Mouse (Mus musculus): Measurements from ENCODE around the gene Hspb7. TPM values are rescaled to one million over a fixed set of nuclear protein-coding genes. Genes with fewer than 3 reads are reported as not detected.

Gene Hspb7
- polyA plus RNA-seq, 1 experiment from 2014 or later, result 3.8 TPM

- ATAC-seq (replicated peaks; ENCODE audit: low FRiP score, low TSS enrichment, low read depth), result no peak
- Histone ChIP-seq H3K36me3 (ENCODE audit: control insufficient read depth, insufficient read depth, low read length) (peaks cover 30% of the 10 kb centered on the region), H3K9me3 (ENCODE audit: control insufficient read depth, low read length) (no peaks in the 10 kb centered on the region), H3K4me1 (replicated peaks; ENCODE audit: control insufficient read depth, insufficient read depth, low read length) (peaks cover 12% of the 10 kb centered on the region), H3K27me3 (replicated peaks; ENCODE audit: control insufficient read depth, insufficient read depth, low read length) (no peaks in the 10 kb centered on the region), H3K27ac (ENCODE audit: low read depth) (no peak overlapping the region), H3K4me2 (ENCODE audit: low read length) (no peak overlapping the region), H3K4me3 (ENCODE audit: low read depth, low read length) (no peak overlapping the region), H3K9ac (ENCODE audit: low read length) (no peak overlapping the region)
- WGBS, result 81% methylated on average over 7 of the region's 7 CpGs
- DNase-seq (ENCODE audit: low spot score), result no peak
Measured at GRCm38 (mm10) chr4:141446211-141446610, 25.6 kb downstream of the Hspb7 start.

GRCm38 (mm10) chr4:141451251-141451650 is 30.7 kb downstream of the Hspb7 start:
- Histone ChIP-seq H3K9me3 (ENCODE audit: control insufficient read depth, low read length) (no peaks in the 10 kb centered on the region), H3K4me2 (ENCODE audit: low read length) (no peak overlapping the region), H3K9ac (ENCODE audit: low read length) (no peak overlapping the region), H3K27ac (ENCODE audit: low read depth) (no peak overlapping the region), H3K36me3 (ENCODE audit: control insufficient read depth, insufficient read depth, low read length) (peaks cover 39% of the 10 kb centered on the region), H3K4me1 (replicated peaks; ENCODE audit: control insufficient read depth, insufficient read depth, low read length) (no peaks in the 10 kb centered on the region), H3K27me3 (replicated peaks; ENCODE audit: control insufficient read depth, insufficient read depth, low read length) (no peaks in the 10 kb centered on the region), H3K4me3 (ENCODE audit: low read depth, low read length) (no peak overlapping the region)
- 85% methylated on average over 2 of the region's 2 CpGs for WGBS
- DNase-seq (ENCODE audit: low spot score) (no peak), ATAC-seq (replicated peaks; ENCODE audit: low FRiP score, low TSS enrichment, low read depth) (no peak)

GRCm38 (mm10) chr4:141451916-141452450 is 31.4 kb downstream of the Hspb7 start:
- DNase-seq (ENCODE audit: low spot score) (no peak), ATAC-seq (replicated peaks; ENCODE audit: low FRiP score, low TSS enrichment, low read depth) (no peak)
- no peaks in the 10 kb centered on the region for H3K4me1 ChIP-seq (replicated peaks; ENCODE audit: control insufficient read depth, insufficient read depth, low read length)
- no peak overlapping the region for H3K4me2 ChIP-seq (ENCODE audit: low read length)
- no peak overlapping the region for H3K4me3 ChIP-seq (ENCODE audit: low read depth, low read length)
- WGBS, result 91% methylated on average over 9 of the region's 9 CpGs
- no peak overlapping the region for H3K27ac ChIP-seq (ENCODE audit: low read depth)
- no peaks in the 10 kb centered on the region for H3K9me3 ChIP-seq (ENCODE audit: control insufficient read depth, low read length)
- H3K27me3 ChIP-seq (replicated peaks; ENCODE audit: control insufficient read depth, insufficient read depth, low read length), result no peaks in the 10 kb centered on the region
- H3K9ac ChIP-seq (ENCODE audit: low read length), result no peak overlapping the region
- H3K36me3 ChIP-seq (ENCODE audit: control insufficient read depth, insufficient read depth, low read length), result peaks cover 38% of the 10 kb centered on the region

- Histone ChIP-seq H3K36me3 (ENCODE audit: control insufficient read depth, insufficient read depth, low read length) (peaks cover 11% of the 10 kb centered on the region), H3K9ac (ENCODE audit: low read length) (no peak overlapping the region), H3K4me1 (replicated peaks; ENCODE audit: control insufficient read depth, insufficient read depth, low read length) (peaks cover 10% of the 10 kb centered on the region; the same call in 1 of the 2 replicates), H3K4me3 (ENCODE audit: low read depth, low read length) (no peak overlapping the region), H3K4me2 (ENCODE audit: low read length) (no peak overlapping the region), H3K9me3 (ENCODE audit: control insufficient read depth, low read length) (no peaks in the 10 kb centered on the region), H3K27ac (ENCODE audit: low read depth) (no peak overlapping the region), H3K27me3 (replicated peaks; ENCODE audit: control insufficient read depth, insufficient read depth, low read length) (no peaks in the 10 kb centered on the region)
- DNase-seq (ENCODE audit: low spot score) (no peak), ATAC-seq (replicated peaks; ENCODE audit: low FRiP score, low TSS enrichment, low read depth) (no peak)
- WGBS, result 72% methylated on average over 14 of the region's 14 CpGs
Measured at GRCm38 (mm10) chr4:141454581-141455350, 34.2 kb downstream of the Hspb7 start.

GRCm38 (mm10) chr4:141455526-141455925 is 34.9 kb downstream of the Hspb7 start:
- Histone ChIP-seq H3K4me2 (ENCODE audit: low read length) (no peak overlapping the region), H3K27me3 (replicated peaks; ENCODE audit: control insufficient read depth, insufficient read depth, low read length) (no peaks in the 10 kb centered on the region), H3K4me3 (ENCODE audit: low read depth, low read length) (no peak overlapping the region), H3K36me3 (ENCODE audit: control insufficient read depth, insufficient read depth, low read length) (peaks cover 9% of the 10 kb centered on the region; the same call in 1 of the 2 replicates), H3K4me1 (replicated peaks; ENCODE audit: control insufficient read depth, insufficient read depth, low read length) (peaks cover 10% of the 10 kb centered on the region; the same call in 1 of the 2 replicates), H3K27ac (ENCODE audit: low read depth) (no peak overlapping the region), H3K9me3 (ENCODE audit: control insufficient read depth, low read length) (no peaks in the 10 kb centered on the region), H3K9ac (ENCODE audit: low read length) (no peak overlapping the region)
- ATAC-seq (replicated peaks; ENCODE audit: low FRiP score, low TSS enrichment, low read depth) (no peak), DNase-seq (ENCODE audit: low spot score) (no peak)
- WGBS, result 81% methylated on average over 4 of the region's 4 CpGs

GRCm38 (mm10) chr4:141456193-141456938 is 35.8 kb downstream of the Hspb7 start:
- DNase-seq (ENCODE audit: low spot score) (no peak), ATAC-seq (replicated peaks; ENCODE audit: low FRiP score, low TSS enrichment, low read depth) (no peak)
- Histone ChIP-seq H3K4me3 (ENCODE audit: low read depth, low read length) (no peak overlapping the region), H3K9me3 (ENCODE audit: control insufficient read depth, low read length) (no peaks in the 10 kb centered on the region), H3K27me3 (replicated peaks; ENCODE audit: control insufficient read depth, insufficient read depth, low read length) (no peaks in the 10 kb centered on the region), H3K36me3 (ENCODE audit: control insufficient read depth, insufficient read depth, low read length) (peaks cover 9% of the 10 kb centered on the region; the same call in 1 of the 2 replicates), H3K4me2 (ENCODE audit: low read length) (no peak overlapping the region), H3K27ac (ENCODE audit: low read depth) (no peak overlapping the region), H3K9ac (ENCODE audit: low read length) (no peak overlapping the region), H3K4me1 (replicated peaks; ENCODE audit: control insufficient read depth, insufficient read depth, low read length) (peaks cover 10% of the 10 kb centered on the region; the same call in 1 of the 2 replicates)
- 92% methylated on average over 14 of the region's 14 CpGs for WGBS

GRCm38 (mm10) chr4:141458236-141458635 is 37.7 kb downstream of the Hspb7 start:
- WGBS, result 9% methylated on average over 7 of the region's 7 CpGs
- no peak overlapping the region for H3K4me2 ChIP-seq (ENCODE audit: low read length)
- peak; percentile 36; the same call in 1 of the 2 replicates for ATAC-seq (replicated peaks; ENCODE audit: low FRiP score, low TSS enrichment, low read depth)
- no peak overlapping the region for H3K27ac ChIP-seq (ENCODE audit: low read depth)
- peaks cover 10% of the 10 kb centered on the region; the same call in 1 of the 2 replicates for H3K4me1 ChIP-seq (replicated peaks; ENCODE audit: control insufficient read depth, insufficient read depth, low read length)
- H3K27me3 ChIP-seq (replicated peaks; ENCODE audit: control insufficient read depth, insufficient read depth, low read length), result no peaks in the 10 kb centered on the region
- H3K36me3 ChIP-seq (ENCODE audit: control insufficient read depth, insufficient read depth, low read length), result peaks cover 18% of the 10 kb centered on the region
- H3K9ac ChIP-seq (ENCODE audit: low read length), result no peak overlapping the region
- no peak for DNase-seq (ENCODE audit: low spot score)
- H3K9me3 ChIP-seq (ENCODE audit: control insufficient read depth, low read length), result no peaks in the 10 kb centered on the region
- no peak overlapping the region for H3K4me3 ChIP-seq (ENCODE audit: low read depth, low read length)

GRCm38 (mm10) chr4:141458888-141459287 is 38.3 kb downstream of the Hspb7 start:
- H3K36me3 ChIP-seq (ENCODE audit: control insufficient read depth, insufficient read depth, low read length), result peaks cover 25% of the 10 kb centered on the region
- H3K27ac ChIP-seq (ENCODE audit: low read depth), result no peak overlapping the region
- DNase-seq (ENCODE audit: low spot score), result no peak
- no peaks in the 10 kb centered on the region for H3K9me3 ChIP-seq (ENCODE audit: control insufficient read depth, low read length)
- WGBS, result 57% methylated on average over 3 of the region's 3 CpGs
- no peak for ATAC-seq (replicated peaks; ENCODE audit: low FRiP score, low TSS enrichment, low read depth)
- H3K4me2 ChIP-seq (ENCODE audit: low read length), result no peak overlapping the region
- H3K4me3 ChIP-seq (ENCODE audit: low read depth, low read length), result no peak overlapping the region
- no peaks in the 10 kb centered on the region for H3K27me3 ChIP-seq (replicated peaks; ENCODE audit: control insufficient read depth, insufficient read depth, low read length)
- H3K9ac ChIP-seq (ENCODE audit: low read length), result no peak overlapping the region
- peaks cover 10% of the 10 kb centered on the region; the same call in 1 of the 2 replicates for H3K4me1 ChIP-seq (replicated peaks; ENCODE audit: control insufficient read depth, insufficient read depth, low read length)
